ENCODE assay signal across 8 mouse cellular contexts in the genomic region with DNA sequence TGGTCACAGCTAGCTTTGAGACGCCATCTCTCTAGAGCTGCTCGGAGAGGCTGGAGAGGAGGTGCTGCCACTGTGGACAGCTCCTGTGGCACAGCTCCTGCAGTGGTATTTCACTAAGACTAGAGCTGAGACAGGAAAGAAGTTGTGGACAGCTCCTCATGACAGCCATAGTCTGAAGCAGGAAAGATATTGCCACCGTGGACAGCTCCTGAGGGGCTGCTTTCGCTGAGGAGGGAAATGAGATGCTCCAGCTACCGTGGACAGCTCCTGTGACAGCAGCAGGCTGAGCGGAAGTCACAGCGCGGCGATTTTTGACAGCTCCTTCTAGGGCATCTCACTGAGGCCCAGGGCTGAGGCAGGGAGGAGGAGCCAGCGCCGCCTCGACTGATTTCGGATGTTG. TPM values are rescaled to one million over a fixed set of nuclear protein-coding genes. Genes with fewer than 3 reads are reported as not detected.
DNase-seq lines count a peak whose midpoint lies in the region; ATAC-seq lines count a peak whose summit lies in the region.

No protein-coding gene starts in this region.

- H3K9me3 ChIP-seq in intestine, embryonic 15.5 days = no peaks in the 10 kb centered on the region
- no peaks in the 10 kb centered on the region for H3K9me3 ChIP-seq in liver, embryonic 16.5 days (replicated peaks; ENCODE audit: control insufficient read depth, low read length)

- H3K27me3 ChIP-seq in intestine, embryonic 15.5 days (replicated peaks) = 0 out of 2 replicates have a peak, but pooled peaks cover 2% of the 10 kb centered on the region
- no peaks in the 10 kb centered on the region for H3K27me3 ChIP-seq in liver, embryonic 16.5 days (ENCODE audit: control insufficient read depth, insufficient read depth, low read depth, low read length)

- no peak overlapping the region for H3K9ac ChIP-seq in intestine, embryonic 15.5 days
- H3K9ac ChIP-seq in liver, embryonic 16.5 days (ENCODE audit: low read depth, low read length) = no peak overlapping the region

- no peak overlapping the region for H3K4me2 ChIP-seq in intestine, embryonic 15.5 days (replicated peaks)
- no peak overlapping the region for H3K4me2 ChIP-seq in liver, embryonic 16.5 days (ENCODE audit: low read depth, low read length)

- no peaks in the 10 kb centered on the region for H3K36me3 ChIP-seq in intestine, embryonic 15.5 days
- no peaks in the 10 kb centered on the region for H3K36me3 ChIP-seq in liver, embryonic 16.5 days (ENCODE audit: control insufficient read depth, insufficient read depth)

- H3K27ac ChIP-seq in intestine, embryonic 15.5 days = no peak overlapping the region
- H3K27ac ChIP-seq in liver, embryonic 16.5 days (ENCODE audit: low read length) = no peak overlapping the region

- no peak overlapping the region for H3K4me3 ChIP-seq in intestine, embryonic 15.5 days (replicated peaks)
- no peak overlapping the region for H3K4me3 ChIP-seq in liver, embryonic 16.5 days (ENCODE audit: low read depth, low read length)

- ATAC-seq in intestine, embryonic 15.5 days = peak; percentile 96
- ATAC-seq in liver, embryonic 16.5 days (ENCODE audit: low read depth) = peak; percentile 55

- peak; percentile 21 for DNase-seq in layer of hippocampus, adult 9-11 months
- DNase-seq in layer of hippocampus, adult 9-10 months (ENCODE audit: low spot score) = no peak
- peak; percentile 95 for DNase-seq in embryo, embryonic 10 days (ENCODE audit: low spot score)
- DNase-seq in heart, adult 11 months = peak; percentile 95
- peak; percentile 84 for DNase-seq in neural tube, embryonic 10.5 days (ENCODE audit: extremely low spot score, low spot score)
- DNase-seq in testis, postnatal 14 days (ENCODE audit: low spot score) = peak; percentile 86

- WGBS in intestine, embryonic 15.5 days = 1% methylated on average over 13 of the region's 13 CpGs
- WGBS in liver, embryonic 16.5 days (ENCODE audit: insufficient replicate concordance) = 3% methylated on average over 13 of the region's 13 CpGs

- no peaks in the 10 kb centered on the region for H3K4me1 ChIP-seq in intestine, embryonic 15.5 days (replicated peaks)
- no peaks in the 10 kb centered on the region for H3K4me1 ChIP-seq in liver, embryonic 16.5 days (ENCODE audit: control insufficient read depth, low read depth, low read length)

RNA-seq across cellular contexts. Expression of a gene that starts 15.4 kb away (rescaled TPM):
- 36.8 and 37.4 TPM in 2 replicates for polyA plus RNA-seq in intestine, embryonic 15.5 days (2015; fragmentation: Nextera tagmentation; extraction: Ambion mirVana)
- polyA plus RNA-seq in liver, embryonic 16.5 days (2015; fragmentation: Nextera tagmentation; extraction: Ambion mirVana) = 17.6 and 18.8 TPM in 2 replicates

RNA-seq across cellular contexts. Expression of a gene that starts 26.4 kb away (rescaled TPM):
- not detected in 2 replicates for polyA plus RNA-seq in intestine, embryonic 15.5 days (2015; fragmentation: Nextera tagmentation; extraction: Ambion mirVana)
- polyA plus RNA-seq in liver, embryonic 16.5 days (2015; fragmentation: Nextera tagmentation; extraction: Ambion mirVana) = not detected in 2 replicates

RNA-seq across cellular contexts. Expression of a gene that starts 54.8 kb away (rescaled TPM):
- 7.0 and 7.6 TPM in 2 replicates for polyA plus RNA-seq in intestine, embryonic 15.5 days (2015; fragmentation: Nextera tagmentation; extraction: Ambion mirVana)
- 14.6 and 14.8 TPM in 2 replicates for polyA plus RNA-seq in liver, embryonic 16.5 days (2015; fragmentation: Nextera tagmentation; extraction: Ambion mirVana)

RNA-seq across cellular contexts. Expression of a gene that starts 54.9 kb away (rescaled TPM):
- polyA plus RNA-seq in intestine, embryonic 15.5 days (2015; fragmentation: Nextera tagmentation; extraction: Ambion mirVana) = 14.6 and 15.2 TPM in 2 replicates
- 12.9 and 14.2 TPM in 2 replicates for polyA plus RNA-seq in liver, embryonic 16.5 days (2015; fragmentation: Nextera tagmentation; extraction: Ambion mirVana)
